Mouse (Mus musculus) CD4-positive helper T cell, adult 2 months (primary cell): Measurements from ENCODE around the gene Fitm2.

Experiments
- DNase-seq: peaks from one replicate; pipeline ENCODE4 v3.0.0-alpha.2; 2012; ENCODE audit warnings: low read depth, missing footprints, low spot score

Fitm2 gene

DNA sequence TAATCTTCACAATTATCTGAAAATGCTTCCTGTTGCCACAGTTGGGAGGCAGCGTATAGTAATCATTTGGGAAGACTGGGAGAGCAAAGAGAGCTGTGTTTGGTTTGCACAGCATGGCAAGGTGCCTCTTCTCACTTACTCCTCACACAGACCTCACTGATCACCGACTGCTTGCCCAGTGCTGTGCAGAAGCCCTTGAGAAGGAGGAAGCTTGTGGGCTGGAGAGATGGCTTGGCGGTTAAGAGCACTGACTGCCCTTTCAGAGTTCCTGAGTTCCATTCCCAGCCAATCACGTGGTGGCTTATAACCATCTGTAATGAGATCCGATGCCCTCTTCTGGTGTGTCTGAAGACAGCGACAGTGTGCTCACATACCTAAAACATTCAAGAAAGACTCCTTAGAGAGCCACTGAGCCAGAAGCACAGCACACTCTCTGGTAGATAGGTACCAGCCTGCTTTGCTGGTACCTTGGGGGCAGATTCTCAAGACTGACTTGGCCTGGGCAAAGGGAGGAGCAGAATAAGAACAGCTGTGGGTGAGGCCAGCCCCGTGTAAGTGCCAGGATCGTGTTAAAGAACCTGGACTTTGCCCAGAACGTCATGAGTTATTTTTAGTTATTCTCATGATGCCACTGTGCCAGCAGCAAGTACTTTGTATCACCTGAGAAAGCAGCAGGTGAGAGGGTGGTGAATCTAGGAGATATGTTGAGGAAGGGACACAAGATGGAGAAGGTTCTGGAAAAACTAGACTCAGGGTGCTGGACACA, 49.4 kb downstream of the Fitm2 start:
- DNase-seq, result no peak

DNA sequence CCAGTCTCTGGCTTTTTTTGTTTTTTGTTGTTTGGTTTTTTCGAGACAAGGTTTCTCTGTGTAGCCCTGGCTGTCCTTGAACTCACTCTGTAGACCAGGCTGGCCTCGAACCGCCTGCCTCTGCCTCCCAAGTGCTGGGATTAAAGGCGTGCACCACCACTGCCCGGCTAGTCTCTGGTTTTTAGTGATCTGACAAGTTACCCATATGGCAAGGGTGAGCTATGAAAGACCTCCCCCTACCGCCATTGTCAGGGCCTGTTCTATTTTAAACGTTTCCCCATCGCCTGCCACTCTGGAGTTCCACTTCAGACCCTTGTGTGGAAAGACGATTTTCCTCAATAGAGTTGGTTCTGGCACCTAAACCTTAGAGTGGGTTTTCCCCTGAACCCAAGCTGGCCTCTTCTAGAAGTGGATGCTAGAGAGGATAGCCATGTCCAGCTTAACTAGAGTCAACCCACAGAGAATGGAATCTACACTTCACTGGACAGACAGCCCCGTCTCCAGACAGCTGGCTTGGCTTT, 52.0 kb downstream of the Fitm2 start:
- DNase-seq, result peak; percentile 30

DNA sequence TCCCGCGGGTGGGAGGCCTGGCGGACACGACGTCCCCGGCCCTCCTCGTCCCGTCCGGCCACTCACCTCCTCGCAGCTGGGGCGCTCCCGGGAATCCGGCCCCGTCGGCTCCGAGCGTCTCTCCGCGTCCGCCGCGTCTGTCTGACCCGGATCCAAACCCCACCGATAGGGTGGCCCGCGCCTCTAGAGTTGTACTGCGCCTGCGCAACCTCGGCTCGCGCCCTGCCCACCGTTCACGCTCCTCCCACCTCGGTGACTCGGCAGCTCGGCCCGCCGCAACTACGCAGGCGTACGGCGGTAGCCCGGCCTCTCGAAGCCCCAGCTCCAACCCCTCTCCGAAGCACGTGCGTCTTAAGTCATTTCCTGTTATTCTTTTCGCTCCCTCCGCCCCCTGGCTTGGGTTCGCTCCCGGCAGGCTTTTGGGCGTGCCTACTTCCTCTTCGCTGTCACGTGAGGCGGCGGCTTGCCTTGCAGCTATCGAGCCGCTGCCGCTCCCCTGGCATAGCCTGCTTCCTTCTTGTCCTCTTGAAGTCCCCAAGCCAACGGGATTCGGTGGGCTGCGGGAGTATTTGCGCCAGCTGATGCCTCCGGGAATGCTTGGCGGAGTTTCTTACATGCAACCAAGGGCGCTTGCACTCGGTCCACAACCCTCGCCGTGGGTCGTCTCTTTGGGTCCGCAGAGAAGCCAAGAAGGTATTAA, 52.9 kb downstream of the Fitm2 start:
- DNase-seq, result peak; percentile 99

GRCm38 (mm10) chr2:163418841-163419345, 53.5 kb downstream of the Fitm2 start:
- DNase-seq, result no peak

GRCm38 (mm10) chr2:163417830-163418229, 54.6 kb downstream of the Fitm2 start:
- DNase-seq, result no peak

DNA sequence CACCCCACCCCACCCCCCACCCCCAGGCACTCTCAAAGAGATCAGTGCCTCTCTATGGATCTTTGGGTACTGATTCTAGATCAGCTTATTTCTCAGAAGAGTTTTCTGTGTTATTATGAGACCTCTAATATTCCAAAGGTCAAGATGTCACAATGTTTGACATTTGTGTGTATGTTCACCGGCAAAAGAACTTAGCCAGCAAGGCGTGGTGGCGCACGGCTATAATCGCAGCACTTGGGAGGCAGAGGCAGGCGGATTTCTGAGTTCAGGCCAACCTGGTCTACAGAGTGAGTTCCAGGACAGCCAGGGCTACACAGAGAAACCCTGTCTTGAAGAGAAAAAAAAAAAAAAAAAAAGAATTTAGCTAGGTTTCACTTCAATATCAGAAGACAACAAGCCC, 55.4 kb downstream of the Fitm2 start:
- DNase-seq, result no peak
